Mouse (Mus musculus) CH12.LX (cell line): ENCODE data around the gene Plekha6. TPM values are rescaled to one million over a fixed set of nuclear protein-coding genes. Genes with fewer than 3 reads are reported as not detected.

ENCODE experiments used
- DNase-seq: peaks from one replicate; pipeline ENCODE4 v3.0.0-alpha.2; 2013; ENCODE audit errors: extremely low read depth
- H3K27ac ChIP-seq: 2 replicates; pipeline ENCODE4 v1.5.1; 2012; ENCODE audit warnings: low read depth, mild to moderate bottlenecking, control low read depth, moderate library complexity; ENCODE audit not compliant: insufficient read depth
- H3K27me3 ChIP-seq: replicated peaks from 2 replicates; pipeline ENCODE3; 2012; ENCODE audit warnings: inconsistent platforms
- H3K36me3 ChIP-seq, 2 experiments: replicated peaks in 1 of 2; 2 replicates each; pipeline versions ENCODE3 to v1.6.1; 2012; ENCODE audit warnings: inconsistent platforms in 1 of 2, low read length in 1 of 2, mild to moderate bottlenecking in 1 of 2, mixed read lengths in 1 of 2, moderate library complexity in 1 of 2; ENCODE audit not compliant: control insufficient read depth in 1 of 2, insufficient read depth in 1 of 2
- H3K4me1 ChIP-seq, 2 experiments: 2 replicates each; pipeline ENCODE4 v1.6.1; 2012; ENCODE audit warnings: inconsistent platforms in 1 of 2, moderate library complexity in 1 of 2; ENCODE audit not compliant: insufficient read depth in 2 of 2, control insufficient read depth in 1 of 2
- H3K4me2 ChIP-seq: 2 replicates; pipeline ENCODE4 v1.6.1; 2012; ENCODE audit warnings: low read depth, mild to moderate bottlenecking, control low read depth; ENCODE audit not compliant: poor library complexity, insufficient read depth, severe bottlenecking
- H3K4me3 ChIP-seq, 3 experiments: fragments of 150-350 bp in 1 of 3; sonication (generic) in 1 of 3; replicated peaks in 1 of 3; 2 replicates each; pipeline versions ENCODE3 to v1.5.1; 2011 to 2012; ENCODE audit warnings: low read depth in 2 of 3, low read length in 2 of 3, mild to moderate bottlenecking in 2 of 3, moderate library complexity in 2 of 3, control low read depth in 1 of 3, improper control_type of control experiment in 1 of 3, inconsistent platforms in 1 of 3, mixed read lengths in 1 of 3; ENCODE audit not compliant: poor library complexity in 1 of 3
- H3K79me2 ChIP-seq: replicated peaks from 2 replicates; pipeline ENCODE4 v1.6.1; 2012; ENCODE audit warnings: mild to moderate bottlenecking, moderate library complexity; ENCODE audit not compliant: control insufficient read depth, poor library complexity, insufficient read depth, severe bottlenecking; ENCODE audit errors: extremely low read depth
- H3K9ac ChIP-seq: 2 replicates; pipeline ENCODE4 v1.6.1; 2012; ENCODE audit warnings: low read depth, mild to moderate bottlenecking, control low read depth, moderate library complexity; ENCODE audit not compliant: insufficient read depth
- H3K9me3 ChIP-seq: replicated peaks from 2 replicates; pipeline ENCODE3; 2012; ENCODE audit warnings: low read length, inconsistent platforms, mixed read lengths
- BHLHE40 ChIP-seq: IDR thresholded peaks from 2 replicates; pipeline ENCODE4 v1.6.1; 2011; ENCODE audit warnings: mild to moderate bottlenecking, low read depth, low read length, improper control_type of control experiment
- CTCF ChIP-seq, 2 experiments: IDR thresholded peaks in 1 of 2; conservative IDR thresholded peaks in 1 of 2; 2 replicates each; pipeline ENCODE4 v1.5.1; 2011 to 2012; ENCODE audit warnings: low read depth in 2 of 2, low read length in 2 of 2, improper control_type of control experiment in 1 of 2, inconsistent platforms in 1 of 2, mild to moderate bottlenecking in 1 of 2, moderate library complexity in 1 of 2
- E2F4 ChIP-seq: IDR thresholded peaks from 2 replicates; pipeline ENCODE4 v1.6.1; 2011; ENCODE audit warnings: low read depth, low read length, improper control_type of control experiment; ENCODE audit not compliant: insufficient replicate concordance
- EP300 ChIP-seq: IDR thresholded peaks from 2 replicates; pipeline ENCODE4 v1.6.1; 2011; ENCODE audit warnings: low read length, improper control_type of control experiment
- GABPA ChIP-seq: IDR thresholded peaks from 2 replicates; pipeline ENCODE4 v1.6.1; 2012; ENCODE audit warnings: low read depth, low read length, improper control_type of control experiment, inconsistent platforms; ENCODE audit not compliant: insufficient replicate concordance
- HCFC1 ChIP-seq: IDR thresholded peaks from 2 replicates; pipeline ENCODE4 v1.6.1; 2012; ENCODE audit warnings: low read depth, mild to moderate bottlenecking, inconsistent platforms, low read length, improper control_type of control experiment
- JUND ChIP-seq: conservative IDR thresholded peaks from 2 replicates; pipeline ENCODE4 v1.6.1; 2011; ENCODE audit warnings: low read depth, low read length, improper control_type of control experiment
- KAT2A ChIP-seq: IDR thresholded peaks from 2 replicates; pipeline ENCODE4 v1.6.1; 2012; ENCODE audit warnings: low read length, improper control_type of control experiment, inconsistent platforms; ENCODE audit not compliant: insufficient replicate concordance
- MEF2A ChIP-seq: IDR thresholded peaks from 2 replicates; pipeline ENCODE4 v1.6.1; 2014; ENCODE audit warnings: low read depth, mild to moderate bottlenecking, inconsistent platforms, low read length, improper control_type of control experiment, borderline replicate concordance
- MXI1 ChIP-seq: IDR thresholded peaks from 2 replicates; pipeline ENCODE4 v1.6.1; 2011; ENCODE audit warnings: mild to moderate bottlenecking, low read depth, low read length, improper control_type of control experiment
- MYC ChIP-seq: IDR thresholded peaks from 2 replicates; pipeline ENCODE4 v1.6.1; 2011; ENCODE audit warnings: low read depth, mild to moderate bottlenecking, improper control_type of control experiment, low read length
- NELFE ChIP-seq: IDR thresholded peaks from 2 replicates; pipeline ENCODE4 v1.6.1; 2011; ENCODE audit warnings: low read depth, low read length, improper control_type of control experiment
- NRF1 ChIP-seq: IDR thresholded peaks from 2 replicates; pipeline ENCODE4 v1.6.1; 2014; ENCODE audit warnings: low read depth, mild to moderate bottlenecking, inconsistent platforms, low read length, improper control_type of control experiment, moderate library complexity
- PAX5 ChIP-seq: IDR thresholded peaks from 2 replicates; pipeline ENCODE4 v1.6.1; 2012; ENCODE audit warnings: low read length, inconsistent platforms, mixed read lengths
- POLR2A ChIP-seq: IDR thresholded peaks from 2 replicates; pipeline ENCODE4 v1.6.1; 2011; ENCODE audit warnings: low read depth, mild to moderate bottlenecking, improper control_type of control experiment, low read length
- RAD21 ChIP-seq: IDR thresholded peaks from 2 replicates; pipeline ENCODE4 v1.6.1; 2011; ENCODE audit warnings: low read depth, mild to moderate bottlenecking, low read length, improper control_type of control experiment, moderate library complexity
- TBP ChIP-seq: conservative IDR thresholded peaks from 2 replicates; pipeline ENCODE4 v1.6.1; 2011; ENCODE audit warnings: low read depth, low read length, improper control_type of control experiment
- TCF12 ChIP-seq: IDR thresholded peaks from 2 replicates; pipeline ENCODE4 v1.6.1; 2014; ENCODE audit warnings: low read depth, mild to moderate bottlenecking, inconsistent platforms, low read length, improper control_type of control experiment
- UBTF ChIP-seq: IDR thresholded peaks from 2 replicates; pipeline ENCODE4 v1.6.1; 2012; ENCODE audit warnings: low read depth, mild to moderate bottlenecking, inconsistent platforms, low read length, improper control_type of control experiment, moderate library complexity
- USF2 ChIP-seq: conservative IDR thresholded peaks from 2 replicates; pipeline ENCODE4 v1.6.1; 2011; ENCODE audit warnings: low read depth, low read length, improper control_type of control experiment
- ZC3H11A ChIP-seq: IDR thresholded peaks from 2 replicates; pipeline ENCODE4 v1.6.1; 2012; ENCODE audit warnings: low read depth, mild to moderate bottlenecking, inconsistent platforms, low read length, improper control_type of control experiment
- ZKSCAN1 ChIP-seq: IDR thresholded peaks from 2 replicates; pipeline ENCODE4 v1.6.1; 2012; ENCODE audit warnings: low read depth, inconsistent platforms, low read length, improper control_type of control experiment, borderline replicate concordance
- ZNF384 ChIP-seq: IDR thresholded peaks from 2 replicates; pipeline ENCODE4 v1.6.1; 2012; ENCODE audit warnings: low read depth, low read length, improper control_type of control experiment, inconsistent platforms
- dilution Hi-C: fragments of 300-500 bp; cut with MboI; formaldehyde crosslinking; loops from 2 replicates; pipeline ENCODE4 v1.14.3; 2020; ENCODE audit warnings: low sequenced_read_pairs; ENCODE audit not compliant: extremely low pct_unique_long_range_greater_than_20kb, extremely low pct_ligation_motif_present
- in situ Hi-C: fragments of 300-500 bp; cut with MboI; formaldehyde crosslinking; loops from 3 replicates; pipeline ENCODE4 v1.14.3; 2019; ENCODE audit warnings: low sequenced_read_pairs, low pct_ligation_motif_present, low pct_unique_long_range_greater_than_20kb, mixed read lengths
- polyA plus RNA-seq: library from polyadenylated mRNA; unstranded; fragments of >175 nt; gene quantifications from 2 replicates; pipeline ENCODE4 v1.2.1, GENCODE M21; 2012; ENCODE audit warnings: low read depth; ENCODE audit not compliant: insufficient read length
- total RNA-seq, 2 experiments: library from RNA; depleted of rRNA; stranded (reverse); fragments of 300-350 nt in 1 of 2; fragments of >200 nt in 1 of 2; gene quantifications; 2 replicates each; pipeline ENCODE4 v1.2.3; 2012 to 2014

The Plekha6 gene
- total and polyA plus RNA-seq, 3 experiments = 0.07 TPM; not detected in 2

DNA sequence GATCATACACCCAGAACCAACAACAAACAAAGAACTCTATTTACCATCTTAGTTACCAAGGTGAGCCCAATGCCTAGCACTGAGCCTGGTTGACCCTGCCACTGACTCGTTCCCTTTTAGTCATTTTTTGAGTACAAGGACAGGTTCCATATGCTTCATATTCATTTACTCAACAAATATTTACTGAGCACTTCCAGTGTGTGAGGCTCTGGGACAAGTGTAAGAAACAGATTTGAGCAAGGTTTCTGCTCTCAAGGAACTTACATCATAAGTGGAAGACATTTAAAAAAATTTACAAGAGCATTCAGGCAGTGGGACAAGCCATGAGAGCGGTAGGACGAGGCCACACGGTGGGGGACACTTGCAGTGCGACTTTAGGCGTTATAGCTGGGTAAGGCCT lies 8.7 kb upstream of the Plekha6 start:
- no peaks in the 10 kb centered on the region for H3K9me3 ChIP-seq
- no peak overlapping the region for H3K27ac ChIP-seq
- no peaks in the 10 kb centered on the region for H3K79me2 ChIP-seq
- H3K4me3 ChIP-seq = no peak overlapping the region
- in situ Hi-C loops (no loop called here), dilution Hi-C loops (no loop called here)
- peaks cover 4 to 14% of the 10 kb centered on the region in 2 experiments; a peak in 3 of 4 replicates for H3K4me1 ChIP-seq
- no peak overlapping the region for H3K9ac ChIP-seq
- no peak for TF ChIP-seq MXI1
- no peak for TF ChIP-seq EP300
- TF ChIP-seq POLR2A = no peak
- TF ChIP-seq TCF12 = no peak
- TF ChIP-seq HCFC1 = no peak
- TF ChIP-seq ZKSCAN1 = no peak
- no peak for TF ChIP-seq TBP
- no peak for TF ChIP-seq USF2
- no peak for TF ChIP-seq CTCF (conservative IDR thresholded peaks at IDR 0.05 in 1 of 2, IDR thresholded peaks at IDR 0.05 in 1 of 2; ENCODE audit: low read depth in 2 of 2, low read length in 2 of 2)
- no peak for TF ChIP-seq KAT2A
- no peak for TF ChIP-seq ZC3H11A
- TF ChIP-seq GABPA = no peak
- TF ChIP-seq RAD21 = no peak
- TF ChIP-seq ZNF384 = no peak
- no peak for TF ChIP-seq MEF2A
- H3K4me2 ChIP-seq = no peak overlapping the region
- peaks cover 13% of the 10 kb centered on the region for H3K27me3 ChIP-seq
- DNase-seq = no peak
- H3K36me3 ChIP-seq = no peaks in the 10 kb centered on the region

DNA sequence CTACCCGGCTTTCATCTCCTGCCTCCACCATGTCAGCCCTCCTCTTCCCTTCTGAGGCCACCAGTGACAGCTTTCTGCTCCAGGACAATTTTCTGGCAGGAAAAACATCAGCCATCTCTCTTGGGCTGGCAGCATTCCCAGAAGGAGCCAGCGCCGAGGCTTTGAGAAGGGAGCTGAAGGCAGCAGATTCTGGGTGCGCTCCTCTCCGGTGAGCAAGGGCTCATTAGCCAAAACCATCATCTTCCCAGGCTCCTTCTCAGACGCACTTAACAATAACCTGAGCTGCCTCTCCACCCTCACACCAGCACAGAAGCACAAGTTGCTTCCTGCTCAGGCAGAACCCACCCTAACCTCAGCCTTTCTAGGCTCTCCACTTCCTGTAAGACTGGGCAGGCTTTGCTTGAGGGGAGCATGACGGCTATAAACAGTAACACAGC lies 4.9 kb upstream of the Plekha6 start:
- Histone ChIP-seq H3K4me2 (peak overlapping the region; percentile 19; the same call in 1 of the 2 replicates), H3K4me1 (peaks cover 4 to 14% of the 10 kb centered on the region in 2 experiments; a peak in 3 of 4 replicates), H3K27me3 (peaks cover 48% of the 10 kb centered on the region), H3K9ac (no peak overlapping the region), H3K4me3 (no peak overlapping the region), H3K36me3 (no peaks in the 10 kb centered on the region), H3K27ac (no peak overlapping the region), H3K79me2 (no peaks in the 10 kb centered on the region), H3K9me3 (no peaks in the 10 kb centered on the region)
- TF ChIP-seq NELFE (no peak), MEF2A (no peak), PAX5 (no peak), MYC (no peak), ZKSCAN1 (no peak), JUND (no peak), UBTF (no peak), TBP (no peak), BHLHE40 (no peak), GABPA (no peak), NRF1 (no peak), E2F4 (no peak), MXI1 (no peak), KAT2A (no peak)
- in situ Hi-C loops = no loop called here
- no peak for DNase-seq
- dilution Hi-C loops = no loop called here
